Mouse (Mus musculus) E14TG2a.4 (cell line): Measurements from ENCODE around the gene Dcaf10.

Experiments
- CTCF ChIP-seq: conservative IDR thresholded peaks from 2 replicates; pipeline ENCODE4 v1.5.1; 2014; ENCODE audit warnings: low read length
- NANOG ChIP-seq: IDR thresholded peaks from 2 replicates; pipeline ENCODE4 v1.6.1; 2014; ENCODE audit warnings: borderline replicate concordance, low read length, mixed read lengths
- POU5F1 ChIP-seq: IDR thresholded peaks from 2 replicates; pipeline ENCODE4 v1.6.1; 2014; ENCODE audit warnings: low read length, borderline replicate concordance

GRCm38 (mm10) chr4:45320159-45320816 is 21.6 kb upstream of the Dcaf10 start:
- TF ChIP-seq CTCF = no peak
- TF ChIP-seq POU5F1 = no peak
- TF ChIP-seq NANOG = no peak
